Mouse (Mus musculus) limb, embryonic 15.5 days (tissue): Measurements from ENCODE around the gene Oma1. TPM values are rescaled to one million over a fixed set of nuclear protein-coding genes. Genes with fewer than 3 reads are reported as not detected.

Source experiments
- ATAC-seq: fragments of 200-750 bp; cut with Nextera tagmentation; 2 replicates; pipeline ENCODE4 v1.8.0; 2017; ENCODE audit warnings: low read depth, moderate TSS enrichment; ENCODE audit not compliant: insufficient number of reproducible peaks, low FRiP score, low TSS enrichment
- H3K27ac ChIP-seq: fragments of 300-500 bp; sonication (generic); 2 replicates; pipeline ENCODE4 v1.5.1; 2015; ENCODE audit warnings: moderate library complexity, mild to moderate bottlenecking, inconsistent platforms
- H3K27me3 ChIP-seq: fragments of 300-500 bp; sonication (generic); 2 replicates; pipeline ENCODE4 v1.6.1; 2015; ENCODE audit warnings: inconsistent platforms
- H3K36me3 ChIP-seq: fragments of 300-500 bp; sonication (generic); 2 replicates; pipeline ENCODE4 v1.6.1; 2015; ENCODE audit warnings: inconsistent platforms
- H3K4me1 ChIP-seq: fragments of 300-500 bp; sonication (generic); 2 replicates; pipeline ENCODE4 v1.6.1; 2015; ENCODE audit warnings: inconsistent platforms
- H3K4me2 ChIP-seq: fragments of 300-500 bp; sonication (generic); 2 replicates; pipeline ENCODE4 v1.6.1; 2015; ENCODE audit warnings: mild to moderate bottlenecking, inconsistent platforms
- H3K4me3 ChIP-seq: fragments of 300-500 bp; sonication (generic); 2 replicates; pipeline ENCODE4 v1.5.1; 2015; ENCODE audit warnings: mild to moderate bottlenecking, inconsistent platforms
- H3K9ac ChIP-seq: fragments of 300-500 bp; sonication (generic); 2 replicates; pipeline ENCODE4 v1.6.1; 2015; ENCODE audit warnings: inconsistent platforms
- H3K9me3 ChIP-seq: fragments of 300-500 bp; sonication (generic); 2 replicates; pipeline ENCODE4 v1.6.1; 2016; ENCODE audit warnings: inconsistent platforms
- WGBS: fragments of 180-500 bp; shearing (Covaris S2); methylation state at CpG from one replicate; pipeline ENCODE4 v1.1.7; 2015; 5-methylcytosine and 5-hydroxymethylcytosine counted together
- polyA plus RNA-seq: library from polyadenylated mRNA; unstranded; fragments of >200 nt; fragmentation: Nextera tagmentation; extraction: Ambion mirVana; gene quantifications from 2 replicates; pipeline ENCODE4 v1.2.1, GENCODE M21; 2015

The Oma1 gene
- polyA plus RNA-seq = 14.1 and 18.6 TPM in 2 replicates

DNA sequence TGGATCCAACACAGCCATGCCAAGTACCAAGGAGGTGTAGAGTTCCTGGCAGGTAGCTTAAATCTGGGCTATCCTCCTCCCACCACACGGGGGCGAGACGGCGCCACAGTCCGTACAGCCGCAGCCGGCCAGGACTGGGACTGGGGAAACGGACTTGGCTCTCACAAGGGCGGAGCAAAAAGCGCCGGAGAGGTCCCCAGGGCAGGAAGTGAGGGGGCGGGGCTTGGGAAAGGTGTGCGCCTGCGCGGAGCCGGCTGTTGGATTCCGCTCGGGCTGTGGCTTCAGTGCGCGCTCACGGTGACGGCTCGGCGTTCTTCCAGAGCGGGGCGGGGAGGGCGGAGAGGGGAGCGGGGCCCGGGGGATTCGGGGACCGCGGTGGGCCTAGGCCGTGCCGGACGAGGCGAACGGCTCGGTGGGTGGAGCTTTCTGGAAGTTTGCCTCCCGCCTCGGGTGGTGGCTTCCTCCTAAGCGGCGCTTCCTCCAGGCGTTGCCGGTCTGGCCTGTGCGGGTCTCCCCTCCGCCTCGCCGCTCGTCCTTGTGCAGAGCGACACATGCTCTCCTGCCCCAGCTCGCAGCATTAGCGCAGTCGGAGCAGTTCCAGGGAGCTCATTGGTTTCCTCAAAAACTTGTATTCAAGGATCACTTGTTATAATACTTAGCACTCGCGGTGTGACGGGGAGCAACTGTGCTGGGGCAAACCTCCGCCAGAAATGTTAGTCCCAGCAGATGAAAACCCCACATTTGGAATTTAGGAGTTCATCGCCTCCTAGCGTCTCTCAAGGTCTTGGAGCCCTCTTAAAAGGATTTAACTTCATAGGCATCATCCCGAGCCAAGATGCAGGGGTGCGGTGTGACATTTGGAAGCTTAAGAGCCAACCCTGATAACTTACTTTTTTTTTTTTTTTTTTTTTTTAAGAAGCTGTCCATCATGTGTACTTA, at the start of gene Oma1:
Oma1 (plus strand) TSS at position 226 of the 939 bp plus-strand sequence.
- peaks cover 9% of the 10 kb centered on the region for H3K4me1 ChIP-seq
- peak within 1 kb of the TSS; percentile 68 for H3K4me3 ChIP-seq
- peak within 1 kb of the TSS; percentile 97 for H3K27ac ChIP-seq
- under 1% methylated on average over 61 of the region's 61 CpGs for WGBS
- no peaks in the 10 kb centered on the region for H3K9me3 ChIP-seq
- peak within 1 kb of the TSS; percentile 59 for H3K4me2 ChIP-seq
- H3K27me3 ChIP-seq = no peaks in the 10 kb centered on the region
- peak within 1 kb of the TSS; percentile 62 for H3K9ac ChIP-seq
- ATAC-seq = peak; percentile 99
- no peaks in the 10 kb centered on the region for H3K36me3 ChIP-seq

GRCm38 (mm10) chr4:103263812-103264396, 49.7 kb upstream of the Oma1 start:
- Histone ChIP-seq H3K4me2 (no peak overlapping the region), H3K4me3 (no peak overlapping the region), H3K9ac (no peak overlapping the region), H3K27ac (no peak overlapping the region), H3K27me3 (no peaks in the 10 kb centered on the region), H3K36me3 (no peaks in the 10 kb centered on the region), H3K4me1 (no peaks in the 10 kb centered on the region), H3K9me3 (no peaks in the 10 kb centered on the region)
- no peak for ATAC-seq
- WGBS = 53% methylated on average over 8 of the region's 8 CpGs

DNA sequence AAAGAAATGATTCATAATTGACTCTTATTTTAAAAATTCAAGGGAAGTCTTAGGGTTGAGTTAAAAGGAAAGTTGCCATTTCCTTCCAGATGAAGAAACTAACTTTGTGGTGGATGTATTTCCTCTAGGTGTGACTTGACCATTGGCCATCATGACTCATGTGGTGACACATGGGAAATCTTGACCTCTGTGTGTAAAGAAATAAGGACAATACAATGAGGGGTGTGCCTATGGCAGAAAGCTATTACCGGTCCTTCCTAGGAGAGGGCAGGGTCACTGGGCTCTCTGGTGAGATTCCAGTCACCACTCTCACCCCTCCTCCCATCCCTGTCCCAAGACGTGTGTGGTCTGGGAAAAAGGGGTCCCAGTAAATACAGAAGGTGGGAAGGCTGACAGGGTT, 48.4 kb upstream of the Oma1 start:
- no peak for ATAC-seq
- Histone ChIP-seq H3K4me3 (no peak overlapping the region), H3K4me1 (no peaks in the 10 kb centered on the region), H3K27ac (no peak overlapping the region), H3K9me3 (no peaks in the 10 kb centered on the region), H3K4me2 (no peak overlapping the region), H3K36me3 (no peaks in the 10 kb centered on the region), H3K9ac (no peak overlapping the region), H3K27me3 (no peaks in the 10 kb centered on the region)
- WGBS = 56% methylated on average over 2 of the region's 2 CpGs

DNA sequence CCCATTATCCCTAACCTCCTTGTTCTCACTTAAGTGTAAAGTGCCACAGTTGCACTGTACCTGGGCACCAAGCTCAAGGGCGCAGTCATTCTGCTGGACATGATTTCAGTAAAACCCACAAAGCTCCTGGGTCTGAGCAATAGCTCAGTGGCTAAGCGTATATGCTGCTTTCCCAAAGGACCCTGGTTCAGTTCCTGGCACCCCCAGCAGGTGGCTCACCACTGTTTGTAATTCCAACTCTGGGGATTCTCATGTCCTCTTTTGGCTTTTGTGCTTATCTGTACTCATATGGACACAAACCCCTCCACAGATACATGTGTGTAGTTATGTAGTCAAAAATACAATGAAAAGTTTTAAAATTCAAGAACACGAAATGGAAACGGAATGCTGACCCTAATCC, 44.3 kb upstream of the Oma1 start:
- ATAC-seq = no peak
- no peak overlapping the region for H3K27ac ChIP-seq
- WGBS = 80% methylated on average over 4 of the region's 4 CpGs

GRCm38 (mm10) chr4:103273021-103273420, 40.6 kb upstream of the Oma1 start:
- no peak overlapping the region for H3K9ac ChIP-seq
- no peak overlapping the region for H3K4me3 ChIP-seq
- H3K27ac ChIP-seq = no peak overlapping the region
- 77% methylated on average over 7 of the region's 8 CpGs for WGBS
- no peaks in the 10 kb centered on the region for H3K4me1 ChIP-seq
- H3K36me3 ChIP-seq = no peaks in the 10 kb centered on the region
- H3K4me2 ChIP-seq = no peak overlapping the region
- H3K9me3 ChIP-seq = no peaks in the 10 kb centered on the region
- H3K27me3 ChIP-seq = no peaks in the 10 kb centered on the region
- no peak for ATAC-seq

More for the DNA sequence above, 44.3 kb upstream of the Oma1 start:
- Histone ChIP-seq H3K4me3 (no peak overlapping the region), H3K36me3 (no peaks in the 10 kb centered on the region), H3K4me1 (no peaks in the 10 kb centered on the region), H3K4me2 (no peak overlapping the region), H3K9ac (no peak overlapping the region), H3K27me3 (no peaks in the 10 kb centered on the region), H3K9me3 (no peaks in the 10 kb centered on the region)

GRCm38 (mm10) chr4:103288342-103288741, 25.3 kb upstream of the Oma1 start:
- Histone ChIP-seq H3K4me3 (no peak overlapping the region), H3K4me2 (no peak overlapping the region), H3K27ac (no peak overlapping the region), H3K9me3 (no peaks in the 10 kb centered on the region), H3K27me3 (no peaks in the 10 kb centered on the region), H3K9ac (no peak overlapping the region), H3K4me1 (no peaks in the 10 kb centered on the region), H3K36me3 (no peaks in the 10 kb centered on the region)
- 78% methylated on average over 7 of the region's 7 CpGs for WGBS
- no peak for ATAC-seq

GRCm38 (mm10) chr4:103290763-103291162, 22.8 kb upstream of the Oma1 start, which contains the start of gene 4921539E11Rik:
Gene 4921539E11Rik, minus strand, starts transcription at chr4:103290863.
- ATAC-seq = no peak
- no peaks in the 10 kb centered on the region for H3K27me3 ChIP-seq
- WGBS = 81% methylated on average over 2 of the region's 2 CpGs

GRCm38 (mm10) chr4:103299342-103299741, 14.3 kb upstream of the Oma1 start:
- no peak overlapping the region for H3K9ac ChIP-seq
- ATAC-seq = no peak
- WGBS = 49% methylated on average over 10 of the region's 10 CpGs
- 0 out of 2 replicates have a peak, but pooled peaks cover 4% of the 10 kb centered on the region for H3K4me1 ChIP-seq
- H3K27ac ChIP-seq = no peak overlapping the region
- no peak overlapping the region for H3K4me3 ChIP-seq
- no peak overlapping the region for H3K4me2 ChIP-seq
- no peaks in the 10 kb centered on the region for H3K9me3 ChIP-seq
- no peaks in the 10 kb centered on the region for H3K27me3 ChIP-seq
- H3K36me3 ChIP-seq = no peaks in the 10 kb centered on the region

More at GRCm38 (mm10) chr4:103290763-103291162, 22.8 kb upstream of the Oma1 start, which contains the start of gene 4921539E11Rik:
- Histone ChIP-seq H3K36me3 (no peaks in the 10 kb centered on the region), H3K4me3 (no peak within 1 kb of the TSS), H3K4me2 (no peak within 1 kb of the TSS), H3K4me1 (no peaks in the 10 kb centered on the region), H3K9ac (no peak within 1 kb of the TSS), H3K27ac (no peak within 1 kb of the TSS), H3K9me3 (no peaks in the 10 kb centered on the region)

- no peaks in the 10 kb centered on the region for H3K27me3 ChIP-seq
- H3K36me3 ChIP-seq = no peaks in the 10 kb centered on the region
- H3K4me2 ChIP-seq = no peak overlapping the region
- H3K4me1 ChIP-seq = 0 out of 2 replicates have a peak, but pooled peaks cover 4% of the 10 kb centered on the region
- WGBS = 86% methylated on average over 1 of the region's 1 CpGs
- H3K9me3 ChIP-seq = no peaks in the 10 kb centered on the region
- H3K9ac ChIP-seq = no peak overlapping the region
- no peak overlapping the region for H3K4me3 ChIP-seq
- no peak for ATAC-seq
- no peak overlapping the region for H3K27ac ChIP-seq
Measured at GRCm38 (mm10) chr4:103303851-103304250, 9.8 kb upstream of the Oma1 start.

GRCm38 (mm10) chr4:103314526-103314910, 906 bp downstream of the Oma1 start:
- Histone ChIP-seq H3K27ac (0 out of 2 replicates have a peak overlapping the region, but pooled peaks have one; percentile 97), H3K4me1 (peaks cover 9% of the 10 kb centered on the region), H3K9ac (no peak overlapping the region; the same call in 1 of the 2 replicates), H3K4me2 (peak overlapping the region; percentile 59), H3K9me3 (no peaks in the 10 kb centered on the region), H3K27me3 (no peaks in the 10 kb centered on the region), H3K36me3 (no peaks in the 10 kb centered on the region), H3K4me3 (peak overlapping the region; percentile 68)
- WGBS = 42% methylated on average over 3 of the region's 3 CpGs
- no peak for ATAC-seq

DNA sequence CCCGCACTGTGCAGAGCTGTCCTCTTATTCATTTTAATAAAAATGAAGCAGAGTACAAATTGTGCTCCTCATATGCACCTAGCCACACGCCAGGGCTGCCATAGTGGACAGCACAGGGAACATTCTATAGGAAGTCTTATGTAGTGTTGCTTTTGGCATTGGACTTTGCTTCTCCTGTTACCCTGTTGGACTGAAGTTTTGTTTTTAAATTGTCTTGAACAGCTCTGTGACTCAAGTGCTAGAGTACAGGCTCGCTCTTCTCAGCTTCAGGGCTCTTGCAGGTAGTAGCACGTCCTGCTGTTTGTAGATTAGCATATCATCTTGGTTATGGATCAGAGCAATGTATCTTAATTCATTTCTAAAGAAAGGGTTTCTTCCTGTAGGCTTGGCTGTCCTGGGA, 2.2 kb downstream of the Oma1 start:
- Histone ChIP-seq H3K4me3 (no peak overlapping the region), H3K4me1 (peaks cover 9% of the 10 kb centered on the region), H3K9ac (no peak overlapping the region), H3K27ac (no peak overlapping the region), H3K27me3 (no peaks in the 10 kb centered on the region), H3K4me2 (no peak overlapping the region), H3K9me3 (no peaks in the 10 kb centered on the region), H3K36me3 (no peaks in the 10 kb centered on the region)
- ATAC-seq = no peak
- WGBS = 65% methylated on average over 4 of the region's 4 CpGs

DNA sequence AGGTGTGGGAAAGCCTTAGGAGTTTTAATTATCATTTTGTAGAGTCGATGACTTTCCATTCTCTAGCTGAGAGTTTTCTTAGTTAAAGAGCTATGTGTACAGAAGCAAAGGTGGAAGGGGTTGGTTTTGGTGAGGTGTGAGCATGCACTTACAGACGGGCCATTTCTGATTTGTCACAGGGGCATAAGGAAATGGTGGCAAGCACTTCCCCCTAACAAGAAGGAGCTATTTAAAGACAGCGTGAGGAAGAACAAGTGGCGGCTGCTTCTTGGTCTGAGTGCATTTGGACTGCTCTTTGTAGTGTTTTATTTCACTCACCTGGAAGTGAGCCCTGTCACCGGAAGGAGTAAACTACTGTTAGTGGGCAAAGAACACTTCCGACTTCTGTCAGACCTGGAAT, 7.8 kb downstream of the Oma1 start:
- Histone ChIP-seq H3K9ac (no peak overlapping the region), H3K4me3 (no peak overlapping the region), H3K36me3 (peaks cover 3% of the 10 kb centered on the region; the same call in 1 of the 2 replicates), H3K4me1 (no peaks in the 10 kb centered on the region), H3K27ac (no peak overlapping the region), H3K4me2 (no peak overlapping the region), H3K27me3 (no peaks in the 10 kb centered on the region), H3K9me3 (no peaks in the 10 kb centered on the region)
- 74% methylated on average over 6 of the region's 6 CpGs for WGBS
- ATAC-seq = no peak
